Mouse (Mus musculus) brown adipose tissue, adult 24 weeks (tissue): Measurements from ENCODE around the gene Boc. TPM values are rescaled to one million over a fixed set of nuclear protein-coding genes. Genes with fewer than 3 reads are reported as not detected.

Experiments
- H3K27ac ChIP-seq: fragments of 200-500 bp; replicated peaks from 2 replicates; pipeline ENCODE4 v1.5.1; 2012; ENCODE audit warnings: low read depth, mild to moderate bottlenecking, low read length
- H3K4me1 ChIP-seq: fragments of 200-500 bp; 2 replicates; pipeline ENCODE4 v1.6.1; 2012; ENCODE audit warnings: low read length, mixed read lengths; ENCODE audit not compliant: control insufficient read depth, insufficient read depth, insufficient read length
- H3K4me3 ChIP-seq: fragments of 200-500 bp; 2 replicates; pipeline ENCODE4 v1.5.1; 2012; ENCODE audit warnings: low read depth, mild to moderate bottlenecking, low read length, moderate library complexity; ENCODE audit not compliant: insufficient read depth
- polyA plus RNA-seq: library from polyadenylated mRNA; stranded (reverse); fragments of >200 nt; gene quantifications from 2 replicates; pipeline ENCODE4 v1.2.4, GENCODE M21; 2012; ENCODE audit not compliant: missing spikeins, insufficient read depth, insufficient read length

Boc gene
- polyA plus RNA-seq = 2.1 and 2.4 TPM in 2 replicates

DNA sequence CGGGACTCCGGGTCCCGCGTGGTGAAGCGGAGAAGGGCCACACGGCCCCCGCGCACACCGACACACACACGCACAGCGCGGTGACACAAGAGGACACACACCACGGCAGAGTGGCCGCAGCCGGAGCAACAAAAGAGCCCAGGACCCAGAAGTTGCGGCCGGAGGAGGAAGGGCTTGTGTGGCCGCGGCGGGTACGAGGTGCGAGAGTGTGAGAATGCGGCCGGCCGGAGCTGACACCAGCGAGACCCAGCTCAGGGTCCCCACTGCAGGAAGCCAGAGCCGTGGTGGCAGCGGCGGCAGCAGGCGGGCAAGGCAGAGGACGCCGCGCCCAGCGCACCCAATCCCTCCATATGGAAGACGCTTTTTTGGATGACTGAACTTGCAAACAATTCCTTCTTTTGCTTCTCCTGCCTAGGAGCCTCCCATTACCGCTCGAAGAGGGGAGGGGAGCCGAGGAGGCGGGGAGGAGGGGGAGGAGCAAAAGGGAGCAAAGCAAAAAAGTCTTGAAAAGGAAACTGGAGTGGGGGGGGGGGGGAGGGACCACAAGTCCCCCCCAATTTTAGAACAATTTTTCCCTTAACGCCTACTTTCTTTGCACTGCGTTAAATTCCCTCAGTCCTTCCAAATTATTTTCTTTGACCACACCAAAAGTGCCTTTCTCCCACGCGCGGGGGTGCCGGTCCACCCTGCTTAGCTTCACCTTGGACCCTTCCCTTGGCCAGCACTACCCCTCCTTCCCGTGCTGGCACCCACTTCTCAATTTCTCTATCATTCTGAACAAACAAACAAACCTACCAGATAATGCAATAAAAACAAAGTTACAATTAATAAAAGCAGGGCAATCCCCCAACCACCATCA is at the start of gene Boc:
Gene Boc (minus strand): TSS at position 427 of the 859 bp plus-strand sequence.
- H3K4me3 ChIP-seq = peak within 1 kb of the TSS; percentile 74
- H3K27ac ChIP-seq = peak within 1 kb of the TSS; percentile 69
- H3K4me1 ChIP-seq = no peaks in the 10 kb centered on the region; the same call in 1 of the 2 replicates

DNA sequence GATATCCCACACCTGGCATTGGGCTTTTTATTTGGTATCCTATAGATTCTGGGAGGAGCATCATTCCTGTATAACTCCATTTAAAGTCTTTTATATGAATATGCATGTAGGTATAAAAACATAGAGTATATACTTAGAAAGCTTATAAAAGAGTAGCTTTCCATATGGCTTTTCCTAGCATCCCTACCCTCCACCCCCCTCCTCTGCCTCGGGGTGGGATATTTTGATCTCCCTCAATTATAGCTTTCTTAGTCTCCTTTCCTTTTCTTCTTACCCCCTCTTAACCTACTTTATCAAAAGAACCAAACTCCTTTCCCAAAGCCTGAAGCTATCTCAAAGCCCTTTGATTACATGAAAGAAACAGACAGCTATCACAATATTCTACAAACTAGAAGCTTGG is 47.9 kb upstream of the Boc start:
- no peak overlapping the region for H3K27ac ChIP-seq
- no peaks in the 10 kb centered on the region for H3K4me1 ChIP-seq

DNA sequence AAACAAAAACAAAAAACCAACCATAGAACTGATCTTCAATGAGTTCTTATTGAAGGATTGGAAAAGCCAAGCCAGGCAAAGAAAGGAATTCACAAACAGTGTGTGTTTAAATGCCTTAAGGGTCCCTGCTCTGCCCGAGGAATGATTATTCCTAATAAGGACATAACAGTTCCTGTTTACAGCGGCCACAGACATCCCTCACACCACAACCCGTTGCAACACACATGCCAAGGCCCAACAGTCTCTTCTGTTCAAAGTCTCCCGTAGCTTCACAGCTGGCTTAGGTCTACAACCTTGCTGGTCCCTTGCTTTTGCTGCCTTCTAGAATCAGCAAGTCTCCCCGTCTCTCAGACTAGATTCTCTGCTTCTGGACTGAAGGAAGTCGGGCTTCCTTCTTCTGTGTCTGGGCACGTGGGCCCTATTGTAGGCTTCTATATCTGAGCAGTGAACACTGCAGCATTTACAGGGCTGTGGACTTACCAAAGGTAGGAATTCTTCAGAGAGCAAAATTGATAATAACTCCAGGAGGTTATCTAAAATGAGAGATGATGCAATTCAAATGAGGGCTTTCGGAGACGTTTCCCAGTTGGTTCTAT is 45.4 kb upstream of the Boc start:
- no peak overlapping the region for H3K27ac ChIP-seq
- H3K4me1 ChIP-seq = no peaks in the 10 kb centered on the region
- no peak overlapping the region for H3K4me3 ChIP-seq

More for the DNA sequence above, 47.9 kb upstream of the Boc start:
- no peak overlapping the region for H3K4me3 ChIP-seq

DNA sequence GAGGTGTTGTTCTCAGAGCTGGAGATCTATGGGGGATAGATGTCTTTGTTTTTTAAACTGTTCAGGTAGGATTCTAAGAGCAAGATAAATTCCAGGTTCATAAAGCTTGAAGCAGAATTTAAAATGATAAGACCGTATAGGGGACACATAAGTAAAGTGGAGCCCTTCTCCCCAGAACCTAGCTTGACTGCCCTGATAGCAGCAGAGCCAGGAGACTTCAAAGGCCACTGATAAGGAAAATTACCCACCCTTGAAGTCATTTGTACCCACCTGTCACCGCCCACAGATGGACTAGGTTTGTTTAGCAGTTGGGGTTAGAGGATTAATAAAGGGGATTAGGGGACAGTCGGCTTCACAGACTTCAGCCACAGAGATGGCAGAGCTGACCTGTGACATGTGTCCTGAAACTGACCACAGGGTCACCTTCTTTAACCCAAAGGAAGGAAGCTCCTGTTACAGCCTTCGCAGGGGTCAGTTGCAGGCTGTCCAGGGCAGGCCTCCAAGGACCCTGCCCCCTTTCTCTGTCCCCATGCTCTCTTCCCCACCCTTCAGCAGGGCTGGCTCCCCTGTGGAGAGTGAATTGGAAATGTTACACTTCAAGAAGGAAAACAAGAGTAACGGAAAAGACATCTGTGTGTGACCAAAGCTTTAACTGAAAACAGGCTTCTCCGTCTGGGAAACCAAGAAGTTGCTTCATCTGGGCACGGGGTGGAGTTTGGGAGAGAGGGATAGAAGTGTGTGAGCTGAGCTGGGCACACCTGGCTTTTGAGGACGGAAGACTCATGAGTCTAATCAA is 43.5 kb upstream of the Boc start:
- Histone ChIP-seq H3K27ac (no peak overlapping the region), H3K4me1 (no peaks in the 10 kb centered on the region), H3K4me3 (no peak overlapping the region)

DNA sequence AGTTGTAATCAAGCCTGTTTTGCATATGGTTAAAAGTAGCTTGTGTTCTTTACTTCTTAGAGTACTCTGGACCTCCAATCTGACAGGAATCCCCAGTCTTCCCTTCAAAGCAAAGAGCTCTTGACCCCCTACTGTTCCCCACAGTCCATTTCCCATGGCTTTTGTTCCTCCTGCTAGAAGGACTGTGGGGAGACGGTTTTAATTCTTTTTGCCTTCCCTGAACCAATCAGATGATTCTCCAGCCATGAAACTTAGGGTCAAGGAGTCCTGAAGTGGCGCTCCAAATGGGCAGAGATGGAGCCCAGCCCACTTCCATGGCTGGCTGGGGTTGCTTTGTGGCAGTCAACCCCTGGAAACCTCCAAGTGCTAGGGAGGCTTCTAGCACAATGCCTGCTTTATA is 42.5 kb upstream of the Boc start:
- Histone ChIP-seq H3K27ac (no peak overlapping the region), H3K4me3 (no peak overlapping the region), H3K4me1 (no peaks in the 10 kb centered on the region)

DNA sequence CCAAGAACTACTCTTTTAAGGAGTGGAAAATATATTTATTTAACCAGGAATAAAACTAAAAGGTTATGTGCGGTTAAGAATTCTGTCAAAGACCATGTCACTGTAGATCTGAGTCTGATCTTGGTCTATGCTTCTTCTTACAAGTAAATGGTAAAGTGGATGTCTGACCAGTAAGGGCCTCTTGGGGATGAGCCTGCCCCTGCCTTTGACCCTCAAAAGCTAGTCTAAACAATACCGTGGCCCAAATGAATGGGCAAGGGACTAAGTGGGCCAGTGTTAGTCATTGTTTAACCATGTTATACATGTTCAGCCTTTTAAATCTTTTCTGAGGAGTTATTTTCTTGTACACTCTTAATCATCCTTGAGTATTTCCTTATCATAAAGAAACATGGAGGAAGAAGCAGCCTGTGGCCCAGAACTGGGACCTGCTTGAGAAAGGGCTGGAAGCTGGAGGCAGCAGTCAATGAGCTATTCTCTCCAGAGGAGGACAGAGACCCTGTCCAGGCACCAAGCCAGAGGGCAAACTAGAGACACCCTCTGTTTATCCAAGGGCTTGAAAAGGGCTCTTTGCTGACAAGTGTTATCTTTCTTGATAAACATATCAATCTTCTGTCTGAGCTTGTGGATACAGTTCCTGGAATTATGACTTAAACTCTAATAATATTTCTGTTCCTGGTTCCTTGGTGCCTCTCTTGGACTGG is 38.6 kb upstream of the Boc start:
- H3K4me1 ChIP-seq = no peaks in the 10 kb centered on the region
- H3K4me3 ChIP-seq = no peak overlapping the region
- no peak overlapping the region for H3K27ac ChIP-seq

DNA sequence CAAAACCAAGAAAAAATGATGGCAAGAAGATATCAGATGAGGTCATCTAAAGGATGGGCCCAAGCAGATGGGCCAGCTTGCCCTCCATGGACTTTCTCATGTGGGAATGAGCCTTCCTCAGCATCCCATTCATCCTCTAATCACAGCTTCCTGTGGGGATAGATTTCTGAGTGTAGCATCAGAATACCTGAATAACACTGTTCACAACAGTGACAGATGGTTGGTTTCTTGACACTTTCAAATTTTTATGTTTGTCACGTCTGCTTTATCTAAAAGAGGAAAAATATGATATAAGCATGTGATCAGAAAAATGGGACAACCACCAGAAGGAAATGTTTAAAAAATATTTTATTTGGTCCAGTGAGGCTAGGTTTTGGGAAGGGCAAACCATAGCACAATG is 30.8 kb upstream of the Boc start:
- Histone ChIP-seq H3K27ac (no peak overlapping the region), H3K4me1 (no peaks in the 10 kb centered on the region)

DNA sequence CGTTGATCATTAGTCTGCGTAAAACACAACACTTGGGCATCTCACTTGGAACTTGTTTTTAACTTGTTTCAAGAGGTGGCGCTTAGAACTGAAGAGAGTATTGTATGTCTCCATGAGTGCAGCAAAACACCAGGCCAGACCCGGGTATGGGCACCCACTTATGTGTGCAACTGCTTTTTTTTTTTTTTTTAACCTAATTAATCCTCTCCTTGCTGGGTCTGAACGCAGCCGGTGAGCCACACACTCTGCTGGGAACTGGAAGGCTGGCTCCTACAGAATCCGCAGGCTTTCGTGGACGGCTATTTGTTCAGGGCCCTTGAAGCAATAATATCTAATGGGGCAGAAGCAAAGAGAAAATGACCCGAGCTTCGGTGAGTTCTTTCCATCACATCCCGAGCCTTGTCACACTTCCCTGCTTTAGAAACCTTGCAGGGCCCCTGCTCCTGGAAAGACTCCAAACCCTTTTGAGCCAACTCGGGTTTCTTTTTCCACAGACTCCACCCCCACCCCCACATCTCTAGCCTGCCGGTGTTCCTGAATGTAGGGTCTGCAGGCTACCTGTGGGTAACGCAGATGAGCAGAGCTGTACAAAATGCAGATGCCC is 20.8 kb upstream of the Boc start:
- Histone ChIP-seq H3K4me3 (no peak overlapping the region), H3K27ac (no peak overlapping the region), H3K4me1 (no peaks in the 10 kb centered on the region)

More for the DNA sequence above, 30.8 kb upstream of the Boc start:
- no peak overlapping the region for H3K4me3 ChIP-seq

DNA sequence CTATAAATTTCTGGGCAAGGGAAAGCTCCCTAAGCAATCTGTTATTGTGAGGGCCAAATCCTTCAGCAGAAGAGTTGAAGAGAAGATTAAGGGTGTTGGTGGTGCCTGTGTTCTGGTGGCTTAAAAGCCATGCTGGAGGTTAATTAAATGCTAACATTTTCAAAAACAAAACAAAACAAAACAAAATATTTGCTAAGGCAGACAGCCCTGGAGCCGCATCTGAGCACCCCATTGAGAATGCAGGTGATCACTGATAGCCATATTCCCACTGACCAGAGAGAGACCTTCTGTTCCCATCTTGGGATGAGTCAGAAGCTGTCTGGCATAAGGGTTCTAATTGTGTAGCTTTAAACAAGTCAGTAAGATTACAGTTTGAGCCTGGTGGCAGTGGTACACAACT is 19.9 kb upstream of the Boc start:
- Histone ChIP-seq H3K4me3 (no peak overlapping the region), H3K27ac (no peak overlapping the region), H3K4me1 (no peaks in the 10 kb centered on the region)

DNA sequence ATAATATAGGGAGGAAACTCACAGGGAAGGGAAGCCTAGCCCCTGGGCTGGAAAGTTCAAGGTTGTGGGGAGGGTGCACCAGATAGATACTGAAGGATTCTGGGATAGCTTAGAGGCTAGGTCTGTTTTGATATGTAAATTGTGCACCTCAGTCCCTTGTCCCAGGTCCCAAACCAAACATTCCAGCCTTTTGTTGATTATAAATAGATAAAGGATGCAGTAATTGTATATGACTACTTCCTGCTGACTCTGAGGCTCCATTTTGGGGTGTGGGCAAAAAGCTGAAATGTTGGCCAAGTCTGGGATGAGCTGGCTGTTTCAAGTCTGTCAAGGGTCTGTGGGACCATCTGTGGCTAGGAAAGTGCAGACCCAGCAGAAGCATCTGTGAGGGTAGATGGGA is 9.4 kb upstream of the Boc start:
- Histone ChIP-seq H3K27ac (no peak overlapping the region), H3K4me1 (no peaks in the 10 kb centered on the region), H3K4me3 (no peak overlapping the region)

DNA sequence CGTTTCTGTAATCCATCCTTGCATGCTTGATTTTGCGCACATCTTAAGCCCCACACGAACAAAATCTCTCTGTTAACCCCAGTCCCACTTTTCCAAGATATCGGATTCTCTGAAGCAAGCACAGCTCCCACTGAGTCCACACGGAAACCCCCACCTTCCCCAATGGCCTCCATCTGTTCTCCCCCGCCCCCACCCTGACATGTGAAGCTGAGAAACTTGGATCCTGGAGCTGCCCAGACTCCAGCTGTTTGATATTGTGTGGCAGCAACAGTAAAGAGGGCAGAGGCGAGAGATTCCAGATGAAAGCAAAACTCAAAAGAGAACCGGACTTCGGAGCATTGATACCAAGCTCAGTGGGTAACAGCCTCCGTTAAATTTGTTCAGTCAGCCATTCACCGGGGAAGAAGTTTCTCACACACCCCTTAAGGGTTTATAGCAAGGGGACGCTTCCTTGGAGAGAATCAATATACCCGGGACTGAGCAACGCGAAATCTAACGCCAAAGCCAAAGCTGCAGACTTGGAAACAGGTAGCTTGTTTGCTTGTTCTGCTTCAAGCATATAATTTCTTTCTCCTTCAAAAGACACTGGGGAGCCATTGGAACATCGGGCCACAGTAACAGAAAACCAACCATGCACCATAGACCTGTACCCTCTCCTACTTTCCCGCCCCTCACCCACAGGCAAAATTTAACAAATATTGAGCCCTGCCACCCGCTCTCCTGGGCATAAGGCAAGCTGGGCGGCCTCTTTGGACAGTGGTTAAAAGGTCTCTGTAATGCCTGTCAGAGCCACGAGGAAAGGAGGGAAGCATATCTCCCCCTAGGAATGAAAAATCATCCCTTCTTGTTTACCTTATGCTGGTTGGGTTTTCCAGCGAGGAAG is 6.9 kb upstream of the Boc start:
- Histone ChIP-seq H3K4me1 (no peaks in the 10 kb centered on the region), H3K4me3 (peak overlapping the region; percentile 31; the same call in 1 of the 2 replicates), H3K27ac (no peak overlapping the region)

DNA sequence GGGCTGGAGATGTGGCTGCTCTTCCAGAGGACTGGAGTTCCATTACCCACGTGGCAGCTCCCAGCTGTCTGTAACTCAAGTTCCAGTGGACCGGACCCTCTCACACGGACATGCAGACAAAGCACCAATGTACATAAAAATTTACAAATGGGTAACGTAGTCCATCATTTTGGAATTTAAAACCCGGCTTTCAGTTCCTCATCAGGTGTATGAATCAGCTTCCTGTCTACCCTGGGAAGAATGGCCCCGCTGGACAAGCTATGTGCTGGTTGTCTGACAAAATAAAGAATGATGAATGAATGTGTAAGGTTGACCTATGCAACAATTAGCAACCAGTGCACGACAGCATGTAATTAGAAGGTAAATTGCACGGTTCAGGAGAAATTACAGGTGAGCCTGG is 5.7 kb upstream of the Boc start:
- Histone ChIP-seq H3K4me3 (no peak overlapping the region), H3K4me1 (no peaks in the 10 kb centered on the region), H3K27ac (no peak overlapping the region)

DNA sequence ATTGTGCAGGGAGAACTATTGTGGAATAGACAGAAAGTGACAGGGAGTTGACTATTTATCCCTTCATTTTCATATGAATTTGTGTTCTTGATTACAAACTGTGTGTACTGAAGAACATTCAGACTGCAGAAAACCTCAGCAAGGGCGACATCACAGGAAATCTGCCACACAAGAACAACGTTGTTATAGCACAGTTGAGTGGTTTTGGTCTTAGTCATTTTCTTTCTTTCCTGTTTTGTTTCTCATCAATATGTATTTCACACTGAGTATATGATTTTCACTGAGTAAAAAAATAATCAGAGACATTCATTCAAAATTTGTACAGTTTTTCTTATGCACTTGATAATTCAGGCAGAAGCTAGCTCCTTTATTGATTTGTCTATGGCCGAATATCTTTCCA is 3.4 kb upstream of the Boc start:
- Histone ChIP-seq H3K27ac (no peak overlapping the region), H3K4me1 (no peaks in the 10 kb centered on the region), H3K4me3 (no peak overlapping the region)

DNA sequence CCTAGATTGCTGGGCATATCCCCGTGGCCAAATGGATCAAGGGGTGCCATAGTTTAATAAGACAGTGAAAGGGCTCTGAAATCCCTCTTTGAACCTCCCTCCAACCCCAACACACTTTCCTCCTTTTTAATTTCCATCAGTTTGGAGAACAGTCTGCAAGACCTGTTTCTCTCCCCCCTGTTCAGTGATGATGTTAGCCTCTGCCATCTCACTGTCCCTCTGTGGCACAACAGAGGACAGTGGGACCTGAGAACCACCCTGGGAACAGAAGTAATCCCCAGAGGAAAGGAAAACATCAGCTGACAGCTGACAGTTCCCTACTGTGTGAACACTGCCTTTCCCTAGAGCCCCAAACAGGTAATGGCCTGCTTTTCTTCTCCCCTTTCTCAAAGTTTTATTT is 1.5 kb upstream of the Boc start:
- Histone ChIP-seq H3K4me1 (no peaks in the 10 kb centered on the region; the same call in 1 of the 2 replicates), H3K27ac (no peak overlapping the region), H3K4me3 (no peak overlapping the region)
